ENCODE assay signal across 23 mouse cellular contexts in the genomic region with DNA sequence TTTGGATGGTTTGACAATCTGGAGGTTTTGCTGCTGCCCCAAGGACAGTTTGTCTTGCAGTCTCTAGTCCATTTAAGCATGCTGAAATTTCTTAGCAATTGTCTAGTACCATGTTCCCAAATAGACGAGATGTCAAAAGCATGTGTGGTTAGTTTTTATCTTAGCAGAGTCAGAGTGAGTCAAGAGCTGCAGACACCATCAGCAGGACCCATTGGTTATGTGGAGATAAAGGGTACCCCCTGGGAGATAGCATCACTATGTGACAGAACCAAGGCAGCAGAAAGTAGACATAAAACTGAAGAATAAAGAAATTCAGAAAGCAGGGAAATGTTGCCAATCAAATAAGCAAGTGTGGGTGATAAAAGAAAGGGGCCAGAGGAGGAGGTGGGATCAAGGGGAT.
"Had no signal": no experiment of that assay in that cellular context is flagged by ENCODE, and none has a peak within 500 bp of the region (broad histone marks: within the 10 kb centered on the region; RNA-seq: fewer than 3 reads in every experiment).

No protein-coding gene starts in this region.

- H3K9me3 ChIP-seq: intestine, embryonic 15.5 days; kidney, embryonic 15.5 days; limb, embryonic 10.5 days; limb, embryonic 13.5 days; megakaryocyte, embryonic 14.5 days; neural tube, embryonic 12.5 days; neural tube, embryonic 15.5 days had no signal

- H3K27ac ChIP-seq: intestine, embryonic 15.5 days; kidney, embryonic 15.5 days; limb, embryonic 10.5 days; limb, embryonic 13.5 days; neural tube, embryonic 12.5 days; neural tube, embryonic 15.5 days; stomach, postnatal 0 days had no signal

- H3K9ac ChIP-seq: intestine, embryonic 15.5 days; kidney, embryonic 15.5 days; limb, embryonic 13.5 days; neural tube, embryonic 12.5 days; neural tube, embryonic 15.5 days had no signal

- ATAC-seq: intestine, embryonic 15.5 days had no signal

- H3K27me3 ChIP-seq: intestine, embryonic 15.5 days; kidney, embryonic 15.5 days; limb, embryonic 13.5 days; megakaryocyte, embryonic 14.5 days; neural tube, embryonic 12.5 days; neural tube, embryonic 15.5 days had no signal

- H3K4me2 ChIP-seq: intestine, embryonic 15.5 days; kidney, embryonic 15.5 days; limb, embryonic 13.5 days; midbrain, embryonic 11.5 days; neural tube, embryonic 12.5 days; neural tube, embryonic 15.5 days had no signal

- H3K4me3 ChIP-seq: intestine, embryonic 15.5 days; kidney, embryonic 15.5 days; limb, embryonic 10.5 days; limb, embryonic 13.5 days; megakaryocyte, embryonic 14.5 days; neural tube, embryonic 12.5 days; neural tube, embryonic 15.5 days had no signal

- H3K36me3 ChIP-seq: intestine, embryonic 15.5 days; kidney, embryonic 15.5 days; limb, embryonic 10.5 days; limb, embryonic 13.5 days; neural tube, embryonic 12.5 days; neural tube, embryonic 15.5 days had no signal

- DNase-seq: kidney, adult 11 months; kidney, adult 8-10 months; kidney, postnatal 10 days; kidney, postnatal 36 days; lung, adult 2 months; lung, postnatal 14 days; lung, postnatal 4 days; midbrain, embryonic 14.5 days; right cerebral cortex, adult 18-20 months; right cerebral cortex, postnatal 14 days; right cerebral cortex, postnatal 4 days; thymus, adult 2 months; thymus, postnatal 14 days; thymus, postnatal 4 days had no signal

- H3K4me1 ChIP-seq: intestine, embryonic 15.5 days; kidney, embryonic 15.5 days; limb, embryonic 10.5 days; limb, embryonic 13.5 days; neural tube, embryonic 12.5 days; neural tube, embryonic 15.5 days had no signal
